Mouse (Mus musculus): ENCODE measurements around the gene Abi1.

DNA sequence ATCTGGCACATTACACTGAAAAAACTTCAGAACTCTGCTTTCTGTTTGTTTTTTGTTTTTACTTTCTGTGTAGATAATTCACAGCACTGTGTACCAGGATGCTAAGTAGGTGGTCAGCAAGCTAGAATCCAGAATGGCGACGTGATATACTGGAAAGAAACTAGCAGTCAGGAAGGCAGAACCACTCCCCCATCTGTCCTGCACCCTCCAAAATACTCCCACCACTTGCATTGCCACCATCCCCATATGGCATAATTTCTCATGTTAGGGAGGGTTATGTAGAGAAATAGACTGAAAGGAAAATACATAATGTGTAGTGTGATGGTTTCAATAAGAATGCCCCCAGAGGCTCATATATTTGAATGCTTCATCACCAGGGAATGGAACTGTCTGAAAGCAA is 11.8 kb upstream of the Abi1 start:
- TF ChIP-seq CTCF (IDR thresholded peaks at IDR 0.05; ENCODE audit: insufficient read depth, low read depth, low read length), result no peak
- no peak for TF ChIP-seq POLR2A (IDR thresholded peaks at IDR 0.05; ENCODE audit: insufficient read depth, low read depth, low read length)
